Mouse (Mus musculus) liver, embryonic 16.5 days (tissue): ENCODE results near the gene Trim38. TPM values are rescaled to one million over a fixed set of nuclear protein-coding genes. Genes with fewer than 3 reads are reported as not detected.

Experiments
- ATAC-seq: fragments of 200-750 bp; cut with Nextera tagmentation; 2 replicates; pipeline ENCODE4 v1.8.0; 2017; ENCODE audit warnings: low read depth, mild to moderate bottlenecking, moderate number of reproducible peaks, moderate library complexity
- H3K27ac ChIP-seq: fragments of 300-500 bp; sonication (generic); 2 replicates; pipeline ENCODE4 v1.5.1; 2014; ENCODE audit warnings: mild to moderate bottlenecking, low read length
- H3K27me3 ChIP-seq: fragments of 300-500 bp; sonication (generic); 2 replicates; pipeline ENCODE4 v1.6.1; 2014; ENCODE audit warnings: low read depth, low read length, mixed read lengths; ENCODE audit not compliant: control insufficient read depth, insufficient read depth
- H3K36me3 ChIP-seq: fragments of 300-500 bp; sonication (generic); 2 replicates; pipeline ENCODE4 v1.6.1; 2014; ENCODE audit warnings: mild to moderate bottlenecking; ENCODE audit not compliant: control insufficient read depth, insufficient read depth
- H3K4me1 ChIP-seq: fragments of 300-500 bp; sonication (generic); 2 replicates; pipeline ENCODE4 v1.6.1; 2014; ENCODE audit warnings: low read depth, low read length, mixed read lengths; ENCODE audit not compliant: control insufficient read depth
- H3K4me2 ChIP-seq: fragments of 300-500 bp; sonication (generic); 2 replicates; pipeline ENCODE4 v1.6.1; 2014; ENCODE audit warnings: low read depth, low read length, mixed read lengths
- H3K4me3 ChIP-seq: fragments of 300-500 bp; sonication (generic); 2 replicates; pipeline ENCODE4 v1.5.1; 2014; ENCODE audit warnings: low read depth, mild to moderate bottlenecking, low read length
- H3K9ac ChIP-seq: fragments of 300-500 bp; sonication (generic); 2 replicates; pipeline ENCODE4 v1.6.1; 2014; ENCODE audit warnings: low read depth, low read length
- H3K9me3 ChIP-seq: fragments of 300-500 bp; sonication (generic); replicated peaks from 2 replicates; pipeline ENCODE4 v1.6.1; 2016; ENCODE audit warnings: low read length; ENCODE audit not compliant: control insufficient read depth
- WGBS: fragments of 180-500 bp; shearing (Covaris S2); extraction: QIAGEN DNeasy Blood & Tissue Kit; methylation state at CpG from one replicate; pipeline ENCODE4 v1.1.7; 2014; ENCODE audit not compliant: insufficient replicate concordance; 5-methylcytosine and 5-hydroxymethylcytosine counted together
- polyA plus RNA-seq: library from polyadenylated mRNA; unstranded; fragments of >200 nt; fragmentation: Nextera tagmentation; extraction: Ambion mirVana; gene quantifications from 2 replicates; pipeline ENCODE4 v1.2.1, GENCODE M21; 2015

Trim38 gene
- polyA plus RNA-seq, 1 experiment from 2014 or later: not detected

GRCm38 (mm10) chr13:23738041-23738440, 31.7 kb upstream of the Trim38 start:
- no peak for ATAC-seq
- Histone ChIP-seq H3K4me2 (peak overlapping the region; percentile 82), H3K9me3 (no peaks in the 10 kb centered on the region), H3K9ac (peak overlapping the region; percentile 30; the same call in 1 of the 2 replicates), H3K4me3 (peak overlapping the region; percentile 63), H3K27ac (peak overlapping the region; percentile 99), H3K27me3 (no peaks in the 10 kb centered on the region), H3K36me3 (no peaks in the 10 kb centered on the region), H3K4me1 (peaks cover 14% of the 10 kb centered on the region)
- WGBS: 20% methylated on average over 4 of the region's 4 CpGs

- H3K27me3 ChIP-seq: no peaks in the 10 kb centered on the region
- peak within 1 kb of the TSS; percentile 82 for H3K4me2 ChIP-seq
- peak; percentile 79 for ATAC-seq
- H3K9me3 ChIP-seq: no peaks in the 10 kb centered on the region
- no peaks in the 10 kb centered on the region for H3K36me3 ChIP-seq
- peak within 1 kb of the TSS; percentile 99 for H3K27ac ChIP-seq
- peaks cover 18% of the 10 kb centered on the region for H3K4me1 ChIP-seq
- 0% methylated on average over 33 of the region's 38 CpGs for WGBS
- peak within 1 kb of the TSS; percentile 87 for H3K9ac ChIP-seq
- peak within 1 kb of the TSS; percentile 63 for H3K4me3 ChIP-seq
Measured at GRCm38 (mm10) chr13:23738677-23739068, 31.0 kb upstream of the Trim38 start, which contains the start of gene Hist1h1c. Hist1h1c (plus strand) TSS chr13:23738808.

GRCm38 (mm10) chr13:23739069-23739921, 30.4 kb upstream of the Trim38 start:
- peak; percentile 81 for ATAC-seq
- Histone ChIP-seq H3K4me1 (peaks cover 21% of the 10 kb centered on the region), H3K36me3 (no peaks in the 10 kb centered on the region), H3K4me2 (peak overlapping the region; percentile 82), H3K9me3 (no peaks in the 10 kb centered on the region), H3K27ac (peak overlapping the region; percentile 99), H3K4me3 (peak overlapping the region; percentile 63), H3K27me3 (no peaks in the 10 kb centered on the region), H3K9ac (peak overlapping the region; percentile 87)
- under 1% methylated on average over 39 of the region's 39 CpGs for WGBS

- 0% methylated on average over 14 of the region's 14 CpGs for WGBS
- Histone ChIP-seq H3K4me1 (peaks cover 21% of the 10 kb centered on the region), H3K27ac (peak overlapping the region; percentile 99), H3K4me3 (peak overlapping the region; percentile 63), H3K9me3 (no peaks in the 10 kb centered on the region), H3K9ac (peak overlapping the region; percentile 87), H3K36me3 (no peaks in the 10 kb centered on the region), H3K27me3 (no peaks in the 10 kb centered on the region), H3K4me2 (peak overlapping the region; percentile 82)
- ATAC-seq: no peak
Measured at GRCm38 (mm10) chr13:23739922-23740252, 29.8 kb upstream of the Trim38 start.

GRCm38 (mm10) chr13:23740256-23740840, 29.4 kb upstream of the Trim38 start:
- 22% methylated on average over 13 of the region's 13 CpGs for WGBS
- Histone ChIP-seq H3K27ac (peak overlapping the region; percentile 99), H3K4me1 (peaks cover 21% of the 10 kb centered on the region), H3K27me3 (no peaks in the 10 kb centered on the region), H3K4me2 (peak overlapping the region; percentile 82), H3K9ac (peak overlapping the region; percentile 87), H3K4me3 (peak overlapping the region; percentile 63), H3K9me3 (no peaks in the 10 kb centered on the region), H3K36me3 (no peaks in the 10 kb centered on the region)
- no peak for ATAC-seq

- no peaks in the 10 kb centered on the region for H3K27me3 ChIP-seq
- peak overlapping the region; percentile 82 for H3K4me2 ChIP-seq
- no peaks in the 10 kb centered on the region for H3K9me3 ChIP-seq
- peak overlapping the region; percentile 63 for H3K4me3 ChIP-seq
- peaks cover 21% of the 10 kb centered on the region for H3K4me1 ChIP-seq
- no peaks in the 10 kb centered on the region for H3K36me3 ChIP-seq
- H3K9ac ChIP-seq: peak overlapping the region; percentile 87
- 27% methylated on average over 5 of the region's 5 CpGs for WGBS
- peak overlapping the region; percentile 99 for H3K27ac ChIP-seq
- no peak for ATAC-seq
Measured at GRCm38 (mm10) chr13:23740910-23741309, 28.8 kb upstream of the Trim38 start.

- Histone ChIP-seq H3K36me3 (no peaks in the 10 kb centered on the region), H3K9ac (peak overlapping the region; percentile 61), H3K4me3 (peak overlapping the region; percentile 36), H3K4me1 (peaks cover 21% of the 10 kb centered on the region), H3K27ac (peak overlapping the region; percentile 86), H3K27me3 (no peaks in the 10 kb centered on the region), H3K9me3 (no peaks in the 10 kb centered on the region), H3K4me2 (peak overlapping the region; percentile 54)
- ATAC-seq: no peak
Measured at GRCm38 (mm10) chr13:23742007-23742406, 27.7 kb upstream of the Trim38 start.

GRCm38 (mm10) chr13:23743215-23743614, 26.5 kb upstream of the Trim38 start:
- Histone ChIP-seq H3K27me3 (no peaks in the 10 kb centered on the region), H3K9ac (peak overlapping the region; percentile 38), H3K27ac (peak overlapping the region; percentile 88), H3K36me3 (no peaks in the 10 kb centered on the region), H3K4me2 (peak overlapping the region; percentile 53), H3K4me1 (peaks cover 28% of the 10 kb centered on the region), H3K4me3 (peak overlapping the region; percentile 46), H3K9me3 (no peaks in the 10 kb centered on the region)
- WGBS: 81% methylated on average over 5 of the region's 5 CpGs
- ATAC-seq: no peak

- peaks cover 32% of the 10 kb centered on the region for H3K4me1 ChIP-seq
Measured at GRCm38 (mm10) chr13:23743963-23744362, 25.8 kb upstream of the Trim38 start.

More at GRCm38 (mm10) chr13:23743963-23744362, 25.8 kb upstream of the Trim38 start:
- H3K4me3 ChIP-seq: peak overlapping the region; percentile 66
- peak overlapping the region; percentile 76 for H3K4me2 ChIP-seq
- WGBS: 60% methylated on average over 4 of the region's 4 CpGs
- ATAC-seq: no peak
- no peaks in the 10 kb centered on the region for H3K27me3 ChIP-seq
- no peaks in the 10 kb centered on the region for H3K36me3 ChIP-seq
- peak overlapping the region; percentile 71 for H3K9ac ChIP-seq
- H3K27ac ChIP-seq: peak overlapping the region; percentile 100
- H3K9me3 ChIP-seq: no peaks in the 10 kb centered on the region
